ENCODE assay signal across 19 mouse cellular contexts in the genomic region with DNA sequence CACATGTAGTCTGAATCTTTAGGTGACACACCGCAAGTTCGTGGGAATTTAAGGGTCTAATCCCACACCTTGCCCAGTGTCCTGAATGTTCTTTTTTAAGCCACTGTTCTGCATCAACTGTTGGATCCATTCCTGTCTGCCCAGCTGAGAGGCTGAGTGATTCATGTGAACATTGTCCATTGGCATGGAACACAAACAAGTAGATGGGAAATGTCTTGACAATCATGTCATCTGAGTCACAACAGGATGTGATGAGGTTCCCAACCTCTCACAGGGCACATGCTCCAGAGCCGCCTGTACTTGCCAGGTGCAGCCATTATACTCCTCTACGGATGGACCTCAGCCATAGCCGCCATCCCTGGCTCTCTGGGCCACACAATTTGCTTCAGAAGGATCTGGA.
"Had no signal": no experiment of that assay in that cellular context is flagged by ENCODE, and none has a peak within 500 bp of the region (broad histone marks: within the 10 kb centered on the region; RNA-seq: fewer than 3 reads in every experiment).

No protein-coding gene starts in this region.

- H3K4me1 ChIP-seq: kidney, embryonic 15.5 days; liver, embryonic 13.5 days; megakaryocyte, embryonic 14.5 days; midbrain, embryonic 10.5 days; neural tube, embryonic 12.5 days had no signal

- H3K9me3 ChIP-seq: kidney, embryonic 15.5 days; limb, embryonic 10.5 days; limb, embryonic 13.5 days; liver, embryonic 13.5 days; midbrain, embryonic 10.5 days; midbrain, embryonic 13.5 days; neural tube, embryonic 12.5 days; neural tube, embryonic 15.5 days had no signal

- H3K27me3 ChIP-seq: kidney, embryonic 15.5 days; limb, embryonic 13.5 days; liver, embryonic 13.5 days; megakaryocyte, embryonic 14.5 days; midbrain, embryonic 13.5 days; neural tube, embryonic 12.5 days; neural tube, embryonic 15.5 days had no signal

- H3K4me2 ChIP-seq: kidney, embryonic 15.5 days; limb, embryonic 13.5 days; liver, embryonic 13.5 days; lung, embryonic 14.5 days; midbrain, embryonic 13.5 days; neural tube, embryonic 12.5 days; neural tube, embryonic 15.5 days had no signal

- DNase-seq: kidney, adult 2 months; kidney, postnatal 10 days; kidney, postnatal 36 days; layer of hippocampus, postnatal 36 days; liver, embryonic 13.5 days; lung, embryonic 14.5 days; lung, postnatal 10 days; lung, postnatal 36 days; thymus, adult 18-20 months; thymus, postnatal 36 days had no signal

- H3K9ac ChIP-seq: kidney, embryonic 15.5 days; limb, embryonic 13.5 days; liver, embryonic 13.5 days; lung, embryonic 14.5 days; midbrain, embryonic 13.5 days; neural tube, embryonic 12.5 days; neural tube, embryonic 15.5 days had no signal

- H3K4me3 ChIP-seq: kidney, embryonic 15.5 days; left cerebral cortex, adult 2 months; limb, embryonic 10.5 days; limb, embryonic 13.5 days; liver, embryonic 13.5 days; megakaryocyte, embryonic 14.5 days; midbrain, embryonic 10.5 days; midbrain, embryonic 13.5 days; neural tube, embryonic 12.5 days; neural tube, embryonic 15.5 days had no signal

- H3K36me3 ChIP-seq: kidney, embryonic 15.5 days; limb, embryonic 10.5 days; limb, embryonic 13.5 days; liver, embryonic 13.5 days; midbrain, embryonic 10.5 days; midbrain, embryonic 13.5 days; neural tube, embryonic 12.5 days; neural tube, embryonic 15.5 days had no signal

- ATAC-seq: midbrain, embryonic 13.5 days had no signal

- H3K27ac ChIP-seq: kidney, embryonic 15.5 days; left cerebral cortex, adult 2 months; limb, embryonic 10.5 days; limb, embryonic 13.5 days; liver, embryonic 13.5 days; midbrain, embryonic 10.5 days; midbrain, embryonic 13.5 days; neural tube, embryonic 12.5 days; neural tube, embryonic 15.5 days had no signal
